Mouse (Mus musculus): ENCODE measurements around the gene Tnfrsf1b.

- TF ChIP-seq CTCF (IDR thresholded peaks at IDR 0.05; ENCODE audit: borderline replicate concordance, control insufficient read depth, extremely low read depth, insufficient read depth, low read length, poor library complexity) = no peak
- TF ChIP-seq POLR2A (IDR thresholded peaks at IDR 0.05; ENCODE audit: control insufficient read depth, extremely low read depth, insufficient read depth, low read length, poor library complexity) = no peak
These were observed 3.8 kb downstream of the Tnfrsf1b start for GRCm38 (mm10) chr4:145242719-145243350.

Data from thymus, adult 2 months (tissue).